Mouse (Mus musculus) effector memory CD4-positive, alpha-beta T cell, adult 7 months (primary cell): ENCODE data around the gene Emx1. TPM values are rescaled to one million over a fixed set of nuclear protein-coding genes. Genes with fewer than 3 reads are reported as not detected.

Source experiments
- polyA plus RNA-seq: library from polyadenylated mRNA; unstranded; fragments of 100-300 nt; shearing (Covaris generic); gene quantifications from one replicate; pipeline ENCODE4 v1.2.1, GENCODE M21; 2017

The Emx1 gene
- not detected for polyA plus RNA-seq

GRCm38 (mm10) chr6:85187340-85188211, at the start of gene Emx1:
Gene Emx1 (plus strand): TSS chr6:85187438.

Other genes starting within 250 kb of the Emx1 start
- 32.3 TPM for gene Exoc6b, start 117.9 kb upstream of the Emx1 start, polyA plus RNA-seq
- gene Spr, start 49.7 kb upstream of the Emx1 start, polyA plus RNA-seq, result 43.2 TPM
- gene Sfxn5, start 146.0 kb downstream of the Emx1 start, polyA plus RNA-seq, result 1.1 TPM
- gene Rab11fip5, start 187.2 kb downstream of the Emx1 start, polyA plus RNA-seq, result 0.43 TPM
- gene Noto, start 236.4 kb downstream of the Emx1 start, polyA plus RNA-seq, result not detected
- gene Smyd5, start 244.6 kb downstream of the Emx1 start, polyA plus RNA-seq, result 42.9 TPM